Mouse (Mus musculus): ENCODE results near the gene Unc93b1. TPM values are rescaled to one million over a fixed set of nuclear protein-coding genes. Genes with fewer than 3 reads are reported as not detected.

Gene Unc93b1
- polyA plus RNA-seq, 1 experiment from 2014 or later: 4.6 TPM

GRCm38 (mm10) chr19:3922661-3923371 lies 12.2 kb upstream of the Unc93b1 start:
- Histone ChIP-seq H3K27ac (peak overlapping the region; percentile 16; the same call in 1 of the 2 replicates), H3K4me3 (no peak overlapping the region), H3K9me3 (no peaks in the 10 kb centered on the region), H3K36me3 (replicated peaks) (no peaks in the 10 kb centered on the region), H3K4me1 (peaks cover 26% of the 10 kb centered on the region), H3K27me3 (ENCODE audit: poor library complexity, severe bottlenecking) (no peaks in the 10 kb centered on the region)
- no peak for DNase-seq (ENCODE audit: extremely low spot score, low spot score)
- WGBS: 58% methylated on average over 10 of the region's 10 CpGs

- peaks cover 23% of the 10 kb centered on the region for H3K4me1 ChIP-seq
- 65% methylated on average over 13 of the region's 13 CpGs for WGBS
- DNase-seq (ENCODE audit: extremely low spot score, low spot score): no peak
- H3K9me3 ChIP-seq: no peaks in the 10 kb centered on the region
- H3K36me3 ChIP-seq (replicated peaks): no peaks in the 10 kb centered on the region
- H3K4me3 ChIP-seq: no peak overlapping the region
- H3K27me3 ChIP-seq (ENCODE audit: poor library complexity, severe bottlenecking): no peaks in the 10 kb centered on the region
- peak overlapping the region; percentile 1; the same call in 1 of the 2 replicates for H3K27ac ChIP-seq
Observed at GRCm38 (mm10) chr19:3923586-3923985, 11.4 kb upstream of the Unc93b1 start.

- no peaks in the 10 kb centered on the region for H3K9me3 ChIP-seq
- WGBS: 87% methylated on average over 8 of the region's 8 CpGs
- DNase-seq (ENCODE audit: extremely low spot score, low spot score): no peak
- H3K36me3 ChIP-seq (replicated peaks): no peaks in the 10 kb centered on the region
- no peaks in the 10 kb centered on the region for H3K27me3 ChIP-seq (ENCODE audit: poor library complexity, severe bottlenecking)
- H3K4me3 ChIP-seq: no peak overlapping the region
- no peak overlapping the region for H3K27ac ChIP-seq
- peaks cover 26% of the 10 kb centered on the region for H3K4me1 ChIP-seq
Observed at GRCm38 (mm10) chr19:3924190-3924589, 10.8 kb upstream of the Unc93b1 start.

GRCm38 (mm10) chr19:3924868-3925267 lies 10.1 kb upstream of the Unc93b1 start:
- Histone ChIP-seq H3K9me3 (no peaks in the 10 kb centered on the region), H3K4me3 (no peak overlapping the region), H3K4me1 (peaks cover 31% of the 10 kb centered on the region), H3K36me3 (replicated peaks) (no peaks in the 10 kb centered on the region), H3K27ac (no peak overlapping the region), H3K27me3 (ENCODE audit: poor library complexity, severe bottlenecking) (no peaks in the 10 kb centered on the region)
- no peak for DNase-seq (ENCODE audit: extremely low spot score, low spot score)
- WGBS: 90% methylated on average over 7 of the region's 7 CpGs

- no peaks in the 10 kb centered on the region for H3K36me3 ChIP-seq (replicated peaks)
- DNase-seq (ENCODE audit: extremely low spot score, low spot score): no peak
- H3K4me3 ChIP-seq: no peak overlapping the region
- peaks cover 38% of the 10 kb centered on the region for H3K4me1 ChIP-seq
- no peaks in the 10 kb centered on the region for H3K27me3 ChIP-seq (ENCODE audit: poor library complexity, severe bottlenecking)
- H3K27ac ChIP-seq: no peak overlapping the region
- no peaks in the 10 kb centered on the region for H3K9me3 ChIP-seq
- WGBS: 88% methylated on average over 6 of the region's 6 CpGs
Observed at GRCm38 (mm10) chr19:3925859-3926258, 9.1 kb upstream of the Unc93b1 start.

- Histone ChIP-seq H3K27me3 (ENCODE audit: poor library complexity, severe bottlenecking) (no peaks in the 10 kb centered on the region), H3K4me3 (no peak overlapping the region), H3K27ac (no peak overlapping the region), H3K4me1 (peaks cover 38% of the 10 kb centered on the region), H3K9me3 (no peaks in the 10 kb centered on the region), H3K36me3 (replicated peaks) (no peaks in the 10 kb centered on the region)
- DNase-seq (ENCODE audit: extremely low spot score, low spot score): no peak
- WGBS: 70% methylated on average over 3 of the region's 3 CpGs
Observed at GRCm38 (mm10) chr19:3926279-3926678, 8.7 kb upstream of the Unc93b1 start.

GRCm38 (mm10) chr19:3926685-3927084 lies 8.3 kb upstream of the Unc93b1 start:
- Histone ChIP-seq H3K27me3 (ENCODE audit: poor library complexity, severe bottlenecking) (no peaks in the 10 kb centered on the region), H3K9me3 (no peaks in the 10 kb centered on the region), H3K27ac (no peak overlapping the region), H3K4me1 (peaks cover 38% of the 10 kb centered on the region), H3K36me3 (replicated peaks) (no peaks in the 10 kb centered on the region), H3K4me3 (no peak overlapping the region)
- DNase-seq (ENCODE audit: extremely low spot score, low spot score): no peak
- WGBS: 64% methylated on average over 6 of the region's 6 CpGs

- no peak for DNase-seq (ENCODE audit: extremely low spot score, low spot score)
- Histone ChIP-seq H3K9me3 (no peaks in the 10 kb centered on the region), H3K4me1 (peaks cover 33% of the 10 kb centered on the region), H3K4me3 (no peak overlapping the region), H3K27me3 (ENCODE audit: poor library complexity, severe bottlenecking) (no peaks in the 10 kb centered on the region), H3K27ac (no peak overlapping the region), H3K36me3 (replicated peaks) (no peaks in the 10 kb centered on the region)
- 94% methylated on average over 4 of the region's 4 CpGs for WGBS
Observed at GRCm38 (mm10) chr19:3927989-3928388, 7.0 kb upstream of the Unc93b1 start.

- DNase-seq (ENCODE audit: extremely low spot score, low spot score): no peak
- Histone ChIP-seq H3K4me1 (peaks cover 25% of the 10 kb centered on the region), H3K9me3 (no peaks in the 10 kb centered on the region), H3K27me3 (ENCODE audit: poor library complexity, severe bottlenecking) (0 out of 2 replicates have a peak, but pooled peaks cover 2% of the 10 kb centered on the region), H3K36me3 (replicated peaks) (no peaks in the 10 kb centered on the region), H3K4me3 (no peak overlapping the region), H3K27ac (0 out of 2 replicates have a peak overlapping the region, but pooled peaks have one; percentile 57)
- 83% methylated on average over 4 of the region's 4 CpGs for WGBS
Observed at GRCm38 (mm10) chr19:3928779-3929178, 6.2 kb upstream of the Unc93b1 start.

- Histone ChIP-seq H3K36me3 (replicated peaks) (no peaks in the 10 kb centered on the region), H3K9me3 (no peaks in the 10 kb centered on the region), H3K4me1 (peaks cover 20% of the 10 kb centered on the region), H3K4me3 (no peak within 1 kb of the TSS), H3K27ac (peak within 1 kb of the TSS; percentile 57; the same call in 1 of the 2 replicates), H3K27me3 (ENCODE audit: poor library complexity, severe bottlenecking) (peaks cover 5% of the 10 kb centered on the region; the same call in 1 of the 2 replicates)
- DNase-seq (ENCODE audit: extremely low spot score, low spot score): no peak
- WGBS: 72% methylated on average over 12 of the region's 12 CpGs
Observed at GRCm38 (mm10) chr19:3929211-3929941, 5.6 kb upstream of the Unc93b1 start, which contains the start of gene Aldh3b1. TSS of gene Aldh3b1 (minus strand) at chr19:3929808.

GRCm38 (mm10) chr19:3930262-3931057 lies 4.5 kb upstream of the Unc93b1 start:
- H3K36me3 ChIP-seq (replicated peaks): no peaks in the 10 kb centered on the region
- no peak for DNase-seq (ENCODE audit: extremely low spot score, low spot score)
- no peak overlapping the region for H3K27ac ChIP-seq
- no peak overlapping the region for H3K4me3 ChIP-seq
- H3K9me3 ChIP-seq: no peaks in the 10 kb centered on the region
- peaks cover 16% of the 10 kb centered on the region for H3K27me3 ChIP-seq (ENCODE audit: poor library complexity, severe bottlenecking)
- WGBS: 77% methylated on average over 21 of the region's 21 CpGs
- peaks cover 26% of the 10 kb centered on the region for H3K4me1 ChIP-seq

- H3K27ac ChIP-seq: no peak overlapping the region
- H3K9me3 ChIP-seq: no peaks in the 10 kb centered on the region
- peaks cover 29% of the 10 kb centered on the region for H3K27me3 ChIP-seq (ENCODE audit: poor library complexity, severe bottlenecking)
- H3K4me3 ChIP-seq: no peak overlapping the region
- WGBS: 92% methylated on average over 9 of the region's 9 CpGs
- peaks cover 34% of the 10 kb centered on the region for H3K4me1 ChIP-seq
- no peak for DNase-seq (ENCODE audit: extremely low spot score, low spot score)
- no peaks in the 10 kb centered on the region for H3K36me3 ChIP-seq (replicated peaks)
Observed at GRCm38 (mm10) chr19:3931716-3932115, 3.3 kb upstream of the Unc93b1 start.
